Mouse (Mus musculus): Measurements from ENCODE around the gene Shank2.

GRCm38 (mm10) chr7:144142036-144142435 lies 140.3 kb downstream of the Shank2 start:
- no peak for TF ChIP-seq EP300 (IDR thresholded peaks at IDR 0.05; ENCODE audit: low read length)
- TF ChIP-seq CTCF (conservative IDR thresholded peaks at IDR 0.05 in 1 of 2, IDR thresholded peaks at IDR 0.05 in 1 of 2; ENCODE audit: low read depth in 2 of 2, low read length in 2 of 2): no peak
